Mouse (Mus musculus) embryonic facial prominence, embryonic 15.5 days (tissue): ENCODE results near the gene Stk4. TPM values are rescaled to one million over a fixed set of nuclear protein-coding genes. Genes with fewer than 3 reads are reported as not detected.

ENCODE experiments used
- ATAC-seq: fragments of 200-750 bp; cut with Nextera tagmentation; 2 replicates; pipeline ENCODE4 v1.8.0; 2017; ENCODE audit warnings: low read depth, moderate TSS enrichment; ENCODE audit not compliant: insufficient number of reproducible peaks, low FRiP score, low TSS enrichment
- H3K27ac ChIP-seq: fragments of 300-500 bp; sonication (generic); replicated peaks from 2 replicates; pipeline ENCODE4 v1.5.1; 2015; ENCODE audit warnings: mild to moderate bottlenecking, inconsistent platforms
- H3K27me3 ChIP-seq: fragments of 300-500 bp; sonication (generic); 2 replicates; pipeline ENCODE4 v1.6.1; 2015; ENCODE audit warnings: inconsistent platforms
- H3K36me3 ChIP-seq: fragments of 300-500 bp; sonication (generic); 2 replicates; pipeline ENCODE4 v1.6.1; 2015; ENCODE audit warnings: mild to moderate bottlenecking, inconsistent platforms
- H3K4me1 ChIP-seq: fragments of 300-500 bp; sonication (generic); 2 replicates; pipeline ENCODE4 v1.6.1; 2015; ENCODE audit warnings: inconsistent platforms
- H3K4me2 ChIP-seq: fragments of 300-500 bp; sonication (generic); replicated peaks from 2 replicates; pipeline ENCODE4 v1.6.1; 2015; ENCODE audit warnings: mild to moderate bottlenecking, inconsistent platforms
- H3K4me3 ChIP-seq: fragments of 300-500 bp; sonication (generic); replicated peaks from 2 replicates; pipeline ENCODE4 v1.5.1; 2015; ENCODE audit warnings: mild to moderate bottlenecking, inconsistent platforms
- H3K9ac ChIP-seq: fragments of 300-500 bp; sonication (generic); 2 replicates; pipeline ENCODE4 v1.6.1; 2015; ENCODE audit warnings: inconsistent platforms
- H3K9me3 ChIP-seq: fragments of 300-500 bp; sonication (generic); replicated peaks from 2 replicates; pipeline ENCODE4 v1.6.1; 2016; ENCODE audit warnings: inconsistent platforms
- WGBS: fragments of 180-500 bp; shearing (Covaris S2); methylation state at CpG from one replicate; pipeline ENCODE4 v1.1.7; 2015; 5-methylcytosine and 5-hydroxymethylcytosine counted together
- polyA plus RNA-seq: library from polyadenylated mRNA; unstranded; fragments of >200 nt; fragmentation: Nextera tagmentation; extraction: Ambion mirVana; gene quantifications from 2 replicates; pipeline ENCODE4 v1.2.1, GENCODE M21; 2015

The Stk4 gene
- polyA plus RNA-seq, 1 experiment from 2014 or later, result 18.2 TPM

- no peak overlapping the region for H3K4me3 ChIP-seq
- H3K27ac ChIP-seq, result no peak overlapping the region
- no peak overlapping the region for H3K4me2 ChIP-seq
- WGBS, result 77% methylated on average over 5 of the region's 5 CpGs
- H3K4me1 ChIP-seq, result no peaks in the 10 kb centered on the region
- no peak for ATAC-seq
- no peaks in the 10 kb centered on the region for H3K36me3 ChIP-seq
- H3K9ac ChIP-seq, result no peak overlapping the region
- H3K9me3 ChIP-seq, result no peaks in the 10 kb centered on the region
- no peaks in the 10 kb centered on the region for H3K27me3 ChIP-seq
Measured at GRCm38 (mm10) chr2:164194959-164195630, 125.0 kb downstream of the Stk4 start.

- Histone ChIP-seq H3K36me3 (no peaks in the 10 kb centered on the region), H3K4me2 (no peak overlapping the region), H3K9ac (no peak overlapping the region), H3K9me3 (no peaks in the 10 kb centered on the region), H3K27me3 (no peaks in the 10 kb centered on the region), H3K27ac (no peak overlapping the region), H3K4me3 (no peak overlapping the region), H3K4me1 (no peaks in the 10 kb centered on the region)
- ATAC-seq, result no peak
- 84% methylated on average over 5 of the region's 5 CpGs for WGBS
Measured at GRCm38 (mm10) chr2:164195971-164196699, 126.0 kb downstream of the Stk4 start.

GRCm38 (mm10) chr2:164196700-164196990 lies 126.5 kb downstream of the Stk4 start:
- ATAC-seq, result no peak
- Histone ChIP-seq H3K9me3 (no peaks in the 10 kb centered on the region), H3K27ac (no peak overlapping the region), H3K27me3 (no peaks in the 10 kb centered on the region), H3K4me2 (no peak overlapping the region), H3K4me3 (no peak overlapping the region), H3K9ac (no peak overlapping the region), H3K4me1 (no peaks in the 10 kb centered on the region), H3K36me3 (no peaks in the 10 kb centered on the region)
- WGBS, result 76% methylated on average over 5 of the region's 5 CpGs

DNA sequence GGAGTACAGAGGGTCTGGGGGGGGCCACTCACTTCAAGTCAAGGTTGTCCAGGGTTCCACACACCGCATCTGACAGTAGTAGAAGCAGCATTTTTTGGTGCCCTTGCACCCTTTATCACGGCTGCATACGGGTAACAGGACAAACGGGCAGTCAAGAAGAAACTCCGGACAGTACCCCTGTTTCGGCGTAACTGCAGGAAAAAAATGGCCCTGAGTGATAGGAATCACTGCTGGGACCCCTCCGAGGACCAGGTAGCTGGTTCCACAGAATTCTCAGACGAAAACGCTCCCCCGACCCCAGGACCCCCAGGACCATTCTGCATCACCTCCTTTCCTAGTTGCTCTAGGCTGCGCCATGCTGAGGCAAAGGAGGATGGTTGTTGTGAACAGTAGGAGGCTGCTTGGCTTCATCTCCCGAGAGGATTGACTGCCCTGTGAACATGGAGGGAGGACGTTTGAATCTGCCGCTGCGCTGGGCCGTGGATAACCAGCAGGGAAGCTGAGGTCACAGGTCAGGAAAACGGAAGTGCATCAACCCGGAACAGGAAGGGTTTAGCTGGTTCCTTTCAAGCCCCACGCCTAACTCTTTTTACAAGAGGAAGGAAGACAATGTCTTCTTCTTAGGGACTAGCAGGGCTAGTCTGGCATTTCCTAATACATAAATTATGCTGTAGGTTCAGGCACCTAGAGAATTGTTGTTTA lies 129.7 kb downstream of the Stk4 start, which contains the start of gene Wfdc15a:
Gene Wfdc15a (minus strand): TSS at position 505 of the 702 bp plus-strand sequence.
- Histone ChIP-seq H3K36me3 (no peaks in the 10 kb centered on the region), H3K4me1 (no peaks in the 10 kb centered on the region), H3K9ac (no peak within 1 kb of the TSS), H3K4me2 (no peak within 1 kb of the TSS), H3K27me3 (no peaks in the 10 kb centered on the region), H3K4me3 (no peak within 1 kb of the TSS), H3K27ac (no peak within 1 kb of the TSS), H3K9me3 (no peaks in the 10 kb centered on the region)
- ATAC-seq, result no peak
- 72% methylated on average over 20 of the region's 20 CpGs for WGBS

Other genes with a start within 250 kb of the Stk4 start
- gene Ccn5, start 249.5 kb upstream of the Stk4 start, polyA plus RNA-seq, result 1.4 and 2.9 TPM in 2 replicates
- gene Kcnk15, start 216.7 kb upstream of the Stk4 start, polyA plus RNA-seq, result not detected in 2 replicates
- gene Rims4, start 151.6 kb upstream of the Stk4 start, polyA plus RNA-seq, result 0.17 and 0.29 TPM in 2 replicates
- 291 and 294 TPM in 2 replicates for gene Ywhab, start 75.4 kb upstream of the Stk4 start, polyA plus RNA-seq
- 2.0 and 2.1 TPM in 2 replicates for gene Pabpc1l, start 44.9 kb upstream of the Stk4 start, polyA plus RNA-seq
- gene Tomm34, start 847 bp downstream of the Stk4 start, polyA plus RNA-seq, result 59.1 and 66.0 TPM in 2 replicates
- gene Kcns1, start 100.8 kb downstream of the Stk4 start, polyA plus RNA-seq, result 0.49 and 0.96 TPM in 2 replicates
- gene Wfdc5, start 112.4 kb downstream of the Stk4 start, polyA plus RNA-seq, result 6.1 and 6.6 TPM in 2 replicates
- 0.22 TPM in 1 of 2 replicates, not detected in the other for gene Wfdc12, start 120.3 kb downstream of the Stk4 start, polyA plus RNA-seq
- gene Wfdc15a, start 129.8 kb downstream of the Stk4 start, polyA plus RNA-seq, result not detected in 2 replicates
- gene Wfdc15b, start 151.3 kb downstream of the Stk4 start, polyA plus RNA-seq, result not detected in 2 replicates
- not detected in 2 replicates for gene Svs2, start 168.1 kb downstream of the Stk4 start, polyA plus RNA-seq
- not detected in 2 replicates for gene Svs3b, start 186.3 kb downstream of the Stk4 start, polyA plus RNA-seq
- gene Svs4, start 208.1 kb downstream of the Stk4 start, polyA plus RNA-seq, result not detected in 2 replicates
- not detected in 2 replicates for gene Svs3a, start 218.9 kb downstream of the Stk4 start, polyA plus RNA-seq
- not detected in 2 replicates for gene Svs6, start 246.4 kb downstream of the Stk4 start, polyA plus RNA-seq